Mouse (Mus musculus) midbrain, embryonic 10.5 days (tissue): Measurements from ENCODE around the gene Eif4a1. TPM values are rescaled to one million over a fixed set of nuclear protein-coding genes. Genes with fewer than 3 reads are reported as not detected.

Experiments used
- microRNA counts: library from miRNA; unstranded; fragments of <30 nt; microRNA quantifications from one replicate; lab custom pipeline; 2017
- microRNA-seq: library from miRNA; unstranded; fragments of <30 nt; microRNA quantifications from one replicate; pipeline ENCODE4, GENCODE M21; 2017
- polyA plus RNA-seq: library from polyadenylated mRNA; unstranded; fragments of >200 nt; fragmentation: Nextera tagmentation; extraction: Ambion mirVana; gene quantifications from 2 replicates; pipeline ENCODE4 v1.2.1, GENCODE M21; 2016

Gene Eif4a1
- polyA plus RNA-seq, 1 experiment from 2014 or later: 716 TPM

MicroRNAs within 50 kb of the gene (microRNA counts, 519-probe panel; counts per million panel counts)
- microRNA mmu-miR-1934 (lab: Ali Mortazavi, UCI): not detected
- not detected for microRNA mmu-miR-467f (lab: Ali Mortazavi, UCI)

Small RNA genes lying within 50 kb of the gene (microRNA-seq; reads per million reads assigned to microRNA genes)
- 5.1 reads per million, percentile 12 among the genes with 10 or more reads in this experiment for gene Mir1934
- not detected for gene Mir467f

Other genes with a start within 250 kb of the Eif4a1 start
- 1.2 and 1.9 TPM in 2 replicates for gene Dnah2, start 123.3 kb downstream of the Eif4a1 start, polyA plus RNA-seq
- 48.8 and 53.9 TPM in 2 replicates for gene Efnb3, start 112.2 kb downstream of the Eif4a1 start, polyA plus RNA-seq
- 45.0 and 50.7 TPM in 2 replicates for gene Wrap53, start 92.2 kb downstream of the Eif4a1 start, polyA plus RNA-seq
- gene Trp53, start 92.1 kb downstream of the Eif4a1 start, polyA plus RNA-seq: 148 and 166 TPM in 2 replicates
- gene Atp1b2, start 66.5 kb downstream of the Eif4a1 start, polyA plus RNA-seq: 6.0 and 8.6 TPM in 2 replicates
- not detected in 2 replicates for gene Shbg, start 54.5 kb downstream of the Eif4a1 start, polyA plus RNA-seq
- 16.1 and 20.6 TPM in 2 replicates for gene Sat2, start 50.4 kb downstream of the Eif4a1 start, polyA plus RNA-seq
- 36.2 and 39.1 TPM in 2 replicates for gene Fxr2, start 39.4 kb downstream of the Eif4a1 start, polyA plus RNA-seq
- 0.16 TPM in 1 of 2 replicates, not detected in the other for gene Sox15, start 17.1 kb downstream of the Eif4a1 start, polyA plus RNA-seq
- gene Mpdu1, start 9.8 kb downstream of the Eif4a1 start, polyA plus RNA-seq: 85.1 and 86.2 TPM in 2 replicates
- gene Cd68, start 6.3 kb downstream of the Eif4a1 start, polyA plus RNA-seq: 7.0 and 7.4 TPM in 2 replicates
- gene Senp3, start 9.7 kb upstream of the Eif4a1 start, polyA plus RNA-seq: 112 and 114 TPM in 2 replicates
- 0.11 and 0.30 TPM in 2 replicates for gene Tnfsf13, start 13.4 kb upstream of the Eif4a1 start, polyA plus RNA-seq
- gene Tnfsf12, start 23.4 kb upstream of the Eif4a1 start, polyA plus RNA-seq: 1.2 and 1.4 TPM in 2 replicates
- 1.0 and 1.3 TPM in 2 replicates for gene Tnfsfm13, start 23.7 kb upstream of the Eif4a1 start, polyA plus RNA-seq
- gene Polr2a, start 86.2 kb upstream of the Eif4a1 start, polyA plus RNA-seq: 25.6 and 32.2 TPM in 2 replicates
- 0.09 TPM in 1 of 2 replicates, not detected in the other for gene Slc35g3, start 89.5 kb upstream of the Eif4a1 start, polyA plus RNA-seq
- 0.64 and 0.91 TPM in 2 replicates for gene Zbtb4, start 93.5 kb upstream of the Eif4a1 start, polyA plus RNA-seq
- gene Chrnb1, start 123.5 kb upstream of the Eif4a1 start, polyA plus RNA-seq: 1.1 TPM in 2 replicates
- 1.0 and 1.4 TPM in 2 replicates for gene Fgf11, start 129.4 kb upstream of the Eif4a1 start, polyA plus RNA-seq
- 0.90 and 0.99 TPM in 2 replicates for gene Tmem102, start 133.2 kb upstream of the Eif4a1 start, polyA plus RNA-seq
- gene Gm39566, start 142.9 kb upstream of the Eif4a1 start, polyA plus RNA-seq: not detected in 2 replicates
- not detected in 2 replicates for gene Spem2, start 146.0 kb upstream of the Eif4a1 start, polyA plus RNA-seq
- gene Spem1, start 149.8 kb upstream of the Eif4a1 start, polyA plus RNA-seq: 0.12 and 0.19 TPM in 2 replicates
- 6.1 and 8.6 TPM in 2 replicates for gene Nlgn2, start 165.4 kb upstream of the Eif4a1 start, polyA plus RNA-seq
- 345 and 346 TPM in 2 replicates for gene Tmem256, start 166.1 kb upstream of the Eif4a1 start, polyA plus RNA-seq
- gene Plscr3, start 174.0 kb upstream of the Eif4a1 start, polyA plus RNA-seq: 70.4 and 81.8 TPM in 2 replicates
- gene Tnk1, start 186.3 kb upstream of the Eif4a1 start, polyA plus RNA-seq: 0.41 and 0.44 TPM in 2 replicates
- not detected in 2 replicates for gene Tmem95, start 205.6 kb upstream of the Eif4a1 start, polyA plus RNA-seq
- 6.4 and 7.0 TPM in 2 replicates for gene Kctd11, start 209.0 kb upstream of the Eif4a1 start, polyA plus RNA-seq
- 1.0 and 1.2 TPM in 2 replicates for gene Acap1, start 223.1 kb upstream of the Eif4a1 start, polyA plus RNA-seq
- gene 2810408A11Rik, start 228.6 kb upstream of the Eif4a1 start, polyA plus RNA-seq: 14.8 and 20.5 TPM in 2 replicates
- gene Neurl4, start 228.6 kb upstream of the Eif4a1 start, polyA plus RNA-seq: 12.8 and 14.3 TPM in 2 replicates
- gene Gps2, start 241.5 kb upstream of the Eif4a1 start, polyA plus RNA-seq: 98.4 and 111 TPM in 2 replicates
- gene Eif5a, start 249.5 kb upstream of the Eif4a1 start, polyA plus RNA-seq: 2,258 and 2,701 TPM in 2 replicates